Mouse (Mus musculus) erythroblast, embryonic 14.5 days (primary cell): ENCODE results near the gene Acad12. TPM values are rescaled to one million over a fixed set of nuclear protein-coding genes. Genes with fewer than 3 reads are reported as not detected.
"Not testable (repeated sequence)": the region's sequence is repeated elsewhere in the genome, so short reads cannot be mapped to it uniquely, and the experiment has no call there.

ENCODE experiments used
- H3K27me3 ChIP-seq: 2 replicates; pipeline ENCODE4 v1.6.1; 2012; ENCODE audit warnings: inconsistent platforms; ENCODE audit not compliant: control insufficient read depth
- H3K36me3 ChIP-seq: 2 replicates; pipeline ENCODE4 v1.6.1; 2012; ENCODE audit warnings: mild to moderate bottlenecking, inconsistent platforms; ENCODE audit not compliant: control insufficient read depth
- H3K4me1 ChIP-seq: 2 replicates; pipeline ENCODE4 v1.6.1; 2012; ENCODE audit warnings: inconsistent platforms; ENCODE audit not compliant: control insufficient read depth
- H3K4me3 ChIP-seq: replicated peaks from 2 replicates; pipeline ENCODE3; 2012; ENCODE audit warnings: moderate library complexity, mild to moderate bottlenecking, inconsistent platforms
- H3K9me3 ChIP-seq: 2 replicates; pipeline ENCODE4 v1.6.1; 2012; ENCODE audit warnings: low read length, inconsistent platforms, mixed read lengths; ENCODE audit not compliant: control insufficient read depth
- GATA1 ChIP-seq: IDR thresholded peaks from 2 replicates; pipeline ENCODE4 v1.6.1; 2012; ENCODE audit warnings: low read length, inconsistent platforms, mixed read lengths
- TAL1 ChIP-seq: IDR thresholded peaks from 3 replicates; pipeline ENCODE4 v1.6.1; 2012; ENCODE audit warnings: low read length, inconsistent platforms, mixed read lengths
- polyA plus RNA-seq: library from polyadenylated mRNA; stranded (reverse); fragments of >175 nt; gene quantifications from 2 replicates; pipeline ENCODE4 v1.2.3, GENCODE M21; 2012

Acad12 gene
- polyA plus RNA-seq, 1 experiment, result 0.06 TPM

- no peaks in the 10 kb centered on the region for H3K36me3 ChIP-seq
- no peaks in the 10 kb centered on the region for H3K9me3 ChIP-seq
- TF ChIP-seq TAL1, result no peak
- no peak for TF ChIP-seq GATA1
- no peaks in the 10 kb centered on the region for H3K27me3 ChIP-seq
- no peak overlapping the region for H3K4me3 ChIP-seq
- H3K4me1 ChIP-seq, result peaks cover 2% of the 10 kb centered on the region
Observed at GRCm38 (mm10) chr5:121654526-121654925, 35.8 kb upstream of the Acad12 start.

- Histone ChIP-seq H3K36me3 (peaks cover 2% of the 10 kb centered on the region; the same call in 1 of the 2 replicates), H3K27me3 (no peaks in the 10 kb centered on the region), H3K9me3 (no peaks in the 10 kb centered on the region), H3K4me1 (peaks cover 2% of the 10 kb centered on the region; the same call in 1 of the 2 replicates), H3K4me3 (no peak overlapping the region)
- no peak for TF ChIP-seq TAL1
Observed at GRCm38 (mm10) chr5:121649134-121649533, 30.4 kb upstream of the Acad12 start.

GRCm38 (mm10) chr5:121639601-121640000 is 20.9 kb upstream of the Acad12 start:
- H3K4me3 ChIP-seq, result no peak overlapping the region
- H3K36me3 ChIP-seq, result no peaks in the 10 kb centered on the region; the same call in 1 of the 2 replicates
- no peaks in the 10 kb centered on the region for H3K9me3 ChIP-seq
- H3K4me1 ChIP-seq, result peaks cover 4% of the 10 kb centered on the region
- TF ChIP-seq TAL1 (no peak), GATA1 (no peak)
- H3K27me3 ChIP-seq, result no peaks in the 10 kb centered on the region

GRCm38 (mm10) chr5:121637296-121637695 is 18.6 kb upstream of the Acad12 start:
- Histone ChIP-seq H3K27me3 (no peaks in the 10 kb centered on the region), H3K9me3 (no peaks in the 10 kb centered on the region), H3K4me1 (peaks cover 2% of the 10 kb centered on the region), H3K4me3 (no peak overlapping the region), H3K36me3 (no peaks in the 10 kb centered on the region)
- no peak for TF ChIP-seq GATA1
- no peak; the same call in 2 of the 3 replicates for TF ChIP-seq TAL1

GRCm38 (mm10) chr5:121634668-121635067 is 15.9 kb upstream of the Acad12 start:
- TF ChIP-seq TAL1, result no peak
- TF ChIP-seq GATA1, result no peak
- Histone ChIP-seq H3K9me3 (no peaks in the 10 kb centered on the region), H3K4me1 (peaks cover 2% of the 10 kb centered on the region), H3K27me3 (no peaks in the 10 kb centered on the region), H3K36me3 (no peaks in the 10 kb centered on the region; the same call in 1 of the 2 replicates), H3K4me3 (no peak overlapping the region)

GRCm38 (mm10) chr5:121632804-121633203 is 14.1 kb upstream of the Acad12 start:
- TF ChIP-seq GATA1 (no peak), TAL1 (no peak)

GRCm38 (mm10) chr5:121631106-121631647 is 12.4 kb upstream of the Acad12 start:
- not testable (repeated sequence) for H3K36me3 ChIP-seq, H3K9me3 ChIP-seq, H3K27me3 ChIP-seq, H3K4me3 ChIP-seq, H3K4me1 ChIP-seq

More at GRCm38 (mm10) chr5:121632804-121633203, 14.1 kb upstream of the Acad12 start:
- Histone ChIP-seq H3K9me3 (no peaks in the 10 kb centered on the region; the same call in 1 of the 2 replicates), H3K36me3 (no peaks in the 10 kb centered on the region; the same call in 1 of the 2 replicates), H3K4me3 (no peak overlapping the region), H3K4me1 (no peaks in the 10 kb centered on the region), H3K27me3 (no peaks in the 10 kb centered on the region)

GRCm38 (mm10) chr5:121627871-121628270 is 9.1 kb upstream of the Acad12 start:
- Histone ChIP-seq H3K36me3 (no peaks in the 10 kb centered on the region; the same call in 1 of the 2 replicates), H3K4me3 (no peak overlapping the region), H3K27me3 (no peaks in the 10 kb centered on the region), H3K4me1 (no peaks in the 10 kb centered on the region), H3K9me3 (no peaks in the 10 kb centered on the region; the same call in 1 of the 2 replicates)
- TF ChIP-seq TAL1, result no peak
- no peak for TF ChIP-seq GATA1

GRCm38 (mm10) chr5:121623241-121623640 is 4.5 kb upstream of the Acad12 start:
- Histone ChIP-seq H3K36me3 (peaks cover 4% of the 10 kb centered on the region), H3K9me3 (no peaks in the 10 kb centered on the region)

GRCm38 (mm10) chr5:121621102-121621501 is 2.4 kb upstream of the Acad12 start:
- H3K9me3 ChIP-seq, result no peaks in the 10 kb centered on the region
- H3K4me1 ChIP-seq, result peaks cover 26% of the 10 kb centered on the region
- TF ChIP-seq TAL1, result no peak
- no peak for TF ChIP-seq GATA1
- no peaks in the 10 kb centered on the region for H3K27me3 ChIP-seq
- H3K36me3 ChIP-seq, result peaks cover 4% of the 10 kb centered on the region
- H3K4me3 ChIP-seq, result no peak overlapping the region

More at GRCm38 (mm10) chr5:121623241-121623640, 4.5 kb upstream of the Acad12 start:
- Histone ChIP-seq H3K4me3 (no peak overlapping the region), H3K4me1 (peaks cover 19% of the 10 kb centered on the region), H3K27me3 (no peaks in the 10 kb centered on the region)
- no peak for TF ChIP-seq GATA1
- TF ChIP-seq TAL1, result no peak

GRCm38 (mm10) chr5:121614921-121615320 is 3.8 kb downstream of the Acad12 start:
- not testable (repeated sequence) for H3K9me3 ChIP-seq, H3K4me3 ChIP-seq, H3K36me3 ChIP-seq, H3K27me3 ChIP-seq
- peaks cover 20% of the 10 kb centered on the region for H3K4me1 ChIP-seq
